Mouse (Mus musculus) embryonic fibroblast, embryonic 13.5 days (primary cell): ENCODE results near the gene Gm5269.

Experiments
- CTCF ChIP-seq: IDR thresholded peaks from 2 replicates; pipeline ENCODE4 v1.5.1; 2011; ENCODE audit warnings: mild to moderate bottlenecking, control low read depth, low read length, moderate library complexity, borderline replicate concordance; ENCODE audit not compliant: insufficient read depth
- POLR2A ChIP-seq: IDR thresholded peaks from 2 replicates; pipeline ENCODE4 v1.6.1; 2011; ENCODE audit warnings: low read depth, mild to moderate bottlenecking, control low read depth, low read length, moderate library complexity

GRCm38 (mm10) chr1:45925500-45926392, 35.7 kb upstream of the Gm5269 start:
- TF ChIP-seq CTCF (no peak), POLR2A (peak; percentile 58; the same call in 1 of the 2 replicates)
